Mouse (Mus musculus): Measurements from ENCODE around the gene 1810009A15Rik. TPM values are rescaled to one million over a fixed set of nuclear protein-coding genes. Genes with fewer than 3 reads are reported as not detected.

Gene 1810009A15Rik
- polyA plus RNA-seq, 1 experiment from 2014 or later: 30.5 TPM

DNA sequence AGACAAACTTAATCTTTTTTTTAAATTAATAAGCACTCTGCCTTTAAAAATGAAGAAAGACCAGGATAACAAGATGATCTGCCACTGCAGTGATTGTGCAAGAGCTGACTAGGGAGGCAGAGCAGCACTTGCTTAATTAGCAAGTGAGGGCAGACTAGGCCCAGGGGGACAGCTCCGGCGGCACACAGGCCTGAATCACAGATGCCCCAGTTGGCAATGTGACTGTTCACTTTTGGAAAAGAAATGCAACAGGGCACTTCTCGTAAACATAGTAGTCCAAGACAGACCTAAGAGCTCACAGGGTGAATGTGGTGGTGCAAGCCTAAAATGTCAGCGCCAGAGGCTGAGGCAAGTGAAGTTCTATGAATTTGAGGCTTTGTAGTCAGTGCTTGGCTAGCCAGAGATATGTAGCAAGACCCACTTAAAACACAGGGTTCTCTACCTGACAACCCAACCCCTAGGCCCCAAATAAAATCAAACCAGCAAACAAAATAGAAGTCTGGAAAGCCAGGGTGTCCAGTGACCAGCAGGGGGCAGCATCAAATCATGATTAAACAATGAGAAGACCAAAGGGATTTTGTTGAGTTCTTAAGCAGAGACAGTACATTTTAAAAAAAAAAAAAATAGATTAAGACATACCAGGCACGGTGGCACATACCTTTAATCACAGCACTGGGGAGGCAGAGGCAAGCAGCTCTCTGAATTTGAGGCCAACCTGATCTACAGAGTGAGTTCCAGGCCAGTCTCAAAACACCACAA, 44.1 kb upstream of the 1810009A15Rik start:
- ATAC-seq (peak; percentile 22), DNase-seq (peak; percentile 83)
- WGBS (ENCODE audit: insufficient replicate concordance): 55% methylated on average over 5 of the region's 5 CpGs

GRCm38 (mm10) chr19:8848356-8848755, 40.3 kb upstream of the 1810009A15Rik start:
- no peak overlapping the region for H3K4me3 ChIP-seq (ENCODE audit: low read depth, low read length)
- no peaks in the 10 kb centered on the region for H3K9me3 ChIP-seq (ENCODE audit: low read length)
- ATAC-seq: no peak
- no peaks in the 10 kb centered on the region for H3K27me3 ChIP-seq (ENCODE audit: insufficient read depth, low read length)
- TF ChIP-seq CTCF (IDR thresholded peaks at IDR 0.05; ENCODE audit: low read depth) (no peak), EP300 (IDR thresholded peaks at IDR 0.05; ENCODE audit: low read depth) (no peak)
- no peak overlapping the region for H3K27ac ChIP-seq (ENCODE audit: low read depth)
- DNase-seq: no peak
- peaks cover 20% of the 10 kb centered on the region for H3K36me3 ChIP-seq (replicated peaks; ENCODE audit: insufficient read depth, low read length)
- H3K4me2 ChIP-seq (ENCODE audit: low read depth, low read length): no peak overlapping the region
- 81% methylated on average over 5 of the region's 5 CpGs for WGBS (ENCODE audit: insufficient replicate concordance)
- no peaks in the 10 kb centered on the region for H3K4me1 ChIP-seq (ENCODE audit: insufficient read depth)
- H3K9ac ChIP-seq (replicated peaks): no peak overlapping the region

More for the DNA sequence above, 44.1 kb upstream of the 1810009A15Rik start:
- Histone ChIP-seq H3K27me3 (ENCODE audit: insufficient read depth, low read length) (no peaks in the 10 kb centered on the region), H3K4me1 (ENCODE audit: insufficient read depth) (peaks cover 15% of the 10 kb centered on the region), H3K36me3 (replicated peaks; ENCODE audit: insufficient read depth, low read length) (peaks cover 24% of the 10 kb centered on the region), H3K27ac (ENCODE audit: low read depth) (no peak overlapping the region), H3K4me3 (ENCODE audit: low read depth, low read length) (no peak overlapping the region), H3K9me3 (ENCODE audit: low read length) (no peaks in the 10 kb centered on the region), H3K4me2 (ENCODE audit: low read depth, low read length) (no peak overlapping the region), H3K9ac (replicated peaks) (no peak overlapping the region)
- TF ChIP-seq CTCF (IDR thresholded peaks at IDR 0.05; ENCODE audit: low read depth) (peak; percentile 82), EP300 (IDR thresholded peaks at IDR 0.05; ENCODE audit: low read depth) (no peak)

DNA sequence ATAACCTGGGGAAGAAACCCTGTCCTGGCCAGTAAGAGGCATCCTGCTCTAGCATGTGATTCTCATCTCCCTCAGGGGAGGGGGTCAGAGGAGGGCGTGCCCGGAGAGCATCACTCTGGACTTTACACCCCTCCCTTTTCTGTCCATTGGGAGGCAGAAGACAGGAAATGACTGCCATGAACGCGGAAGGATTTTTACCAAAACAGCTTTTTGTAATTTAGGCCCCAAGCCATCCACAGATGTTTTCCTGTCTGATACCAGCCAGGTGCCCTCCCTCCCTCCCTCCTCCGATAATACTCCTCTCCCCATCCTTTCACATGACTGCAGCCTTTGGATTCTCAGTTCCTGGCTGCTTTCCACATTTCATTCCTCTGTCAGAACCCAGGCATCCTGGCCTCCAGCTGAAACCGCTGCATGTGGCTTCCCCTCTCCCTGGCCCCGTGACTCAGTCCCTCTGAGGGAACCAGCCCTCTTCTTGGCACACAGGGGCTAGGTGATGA, 38.2 kb upstream of the 1810009A15Rik start, which contains the start of gene Lrrn4cl:
Lrrn4cl (plus strand) TSS at position 367 of the 500 bp plus-strand sequence.
- H3K9ac ChIP-seq (replicated peaks): no peak within 1 kb of the TSS
- peak; percentile 35; the same call in 1 of the 2 replicates for ATAC-seq
- H3K4me2 ChIP-seq (ENCODE audit: low read depth, low read length): no peak within 1 kb of the TSS
- TF ChIP-seq CTCF (IDR thresholded peaks at IDR 0.05; ENCODE audit: low read depth): no peak
- TF ChIP-seq EP300 (IDR thresholded peaks at IDR 0.05; ENCODE audit: low read depth): no peak
- H3K9me3 ChIP-seq (ENCODE audit: low read length): no peaks in the 10 kb centered on the region
- no peaks in the 10 kb centered on the region for H3K4me1 ChIP-seq (ENCODE audit: insufficient read depth)
- DNase-seq: no peak
- H3K27ac ChIP-seq (ENCODE audit: low read depth): no peak within 1 kb of the TSS
- peaks cover 20% of the 10 kb centered on the region for H3K36me3 ChIP-seq (replicated peaks; ENCODE audit: insufficient read depth, low read length)
- no peaks in the 10 kb centered on the region for H3K27me3 ChIP-seq (ENCODE audit: insufficient read depth, low read length)
- H3K4me3 ChIP-seq (ENCODE audit: low read depth, low read length): no peak within 1 kb of the TSS
- 40% methylated on average over 7 of the region's 7 CpGs for WGBS (ENCODE audit: insufficient replicate concordance)

GRCm38 (mm10) chr19:8851639-8852038, 37.0 kb upstream of the 1810009A15Rik start:
- no peak overlapping the region for H3K9ac ChIP-seq (replicated peaks)
- H3K27ac ChIP-seq (ENCODE audit: low read depth): no peak overlapping the region
- 54% methylated on average over 7 of the region's 7 CpGs for WGBS (ENCODE audit: insufficient replicate concordance)
- H3K27me3 ChIP-seq (ENCODE audit: insufficient read depth, low read length): no peaks in the 10 kb centered on the region
- no peak overlapping the region for H3K4me3 ChIP-seq (ENCODE audit: low read depth, low read length)
- H3K4me2 ChIP-seq (ENCODE audit: low read depth, low read length): no peak overlapping the region
- peaks cover 13% of the 10 kb centered on the region for H3K36me3 ChIP-seq (replicated peaks; ENCODE audit: insufficient read depth, low read length)
- ATAC-seq: no peak
- H3K4me1 ChIP-seq (ENCODE audit: insufficient read depth): no peaks in the 10 kb centered on the region
- DNase-seq: no peak
- H3K9me3 ChIP-seq (ENCODE audit: low read length): no peaks in the 10 kb centered on the region
- TF ChIP-seq CTCF (IDR thresholded peaks at IDR 0.05; ENCODE audit: low read depth): no peak
- TF ChIP-seq EP300 (IDR thresholded peaks at IDR 0.05; ENCODE audit: low read depth): no peak

DNA sequence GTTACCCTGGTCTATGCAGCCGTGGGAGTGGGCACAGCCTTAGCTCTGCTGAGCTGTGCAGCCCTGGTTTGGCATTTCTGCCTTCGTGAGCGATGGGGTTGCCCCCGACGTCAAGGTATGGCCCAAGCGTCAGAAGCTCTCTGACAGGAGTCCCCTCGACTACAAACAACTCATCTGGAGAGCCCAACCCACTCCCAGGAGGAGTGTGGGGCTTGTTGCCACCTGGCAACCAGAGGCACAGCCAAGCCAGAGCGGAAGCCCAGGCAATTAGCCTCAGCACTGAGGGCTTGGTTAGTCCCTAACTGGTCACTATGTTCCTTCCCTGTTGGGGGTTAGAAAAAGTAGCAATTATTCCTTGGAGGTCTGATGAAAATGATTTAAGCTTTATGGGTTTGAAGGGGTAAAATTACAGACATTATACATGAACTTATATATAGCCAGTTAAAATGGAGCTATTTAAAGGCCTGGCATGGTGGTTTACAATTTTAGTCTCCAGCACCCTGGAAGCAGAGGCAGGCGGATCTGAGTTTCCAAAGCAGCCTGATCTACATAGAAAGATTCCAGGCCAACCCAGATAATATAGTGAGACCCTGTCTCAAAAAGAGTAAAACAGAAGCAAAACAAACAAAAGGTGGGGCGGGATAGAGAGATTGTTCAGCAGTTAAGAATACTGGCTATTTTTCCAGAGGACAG, 36.3 kb upstream of the 1810009A15Rik start:
- no peak for ATAC-seq
- DNase-seq: no peak
- H3K27ac ChIP-seq (ENCODE audit: low read depth): no peak overlapping the region

DNA sequence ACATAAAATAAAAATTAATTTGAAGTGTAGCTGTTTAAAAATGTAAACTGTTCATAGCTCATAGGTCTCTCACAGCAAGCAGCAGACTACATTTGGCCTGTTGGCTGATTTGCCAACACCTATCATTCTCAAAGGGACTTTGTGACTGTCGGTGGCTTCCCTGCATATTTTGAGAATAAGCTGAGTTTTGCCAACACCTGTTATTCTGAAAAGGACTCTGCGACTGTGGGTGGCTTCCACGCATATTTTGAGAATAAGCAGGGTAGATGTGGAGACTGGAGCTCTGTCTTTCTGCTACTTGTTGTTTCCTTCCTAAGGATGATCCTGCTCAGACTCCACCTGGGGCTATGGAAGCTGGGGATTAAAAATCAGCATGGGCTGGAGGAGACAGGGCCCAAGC, 35.5 kb upstream of the 1810009A15Rik start:
- Histone ChIP-seq H3K9me3 (ENCODE audit: low read length) (no peaks in the 10 kb centered on the region), H3K36me3 (replicated peaks; ENCODE audit: insufficient read depth, low read length) (no peaks in the 10 kb centered on the region; the same call in 1 of the 2 replicates), H3K4me2 (ENCODE audit: low read depth, low read length) (no peak overlapping the region), H3K27ac (ENCODE audit: low read depth) (no peak overlapping the region), H3K27me3 (ENCODE audit: insufficient read depth, low read length) (no peaks in the 10 kb centered on the region), H3K4me1 (ENCODE audit: insufficient read depth) (no peaks in the 10 kb centered on the region), H3K4me3 (ENCODE audit: low read depth, low read length) (no peak overlapping the region), H3K9ac (replicated peaks) (no peak overlapping the region)
- 73% methylated on average over 3 of the region's 3 CpGs for WGBS (ENCODE audit: insufficient replicate concordance)
- ATAC-seq: no peak
- DNase-seq: no peak
- no peak for TF ChIP-seq CTCF (IDR thresholded peaks at IDR 0.05; ENCODE audit: low read depth)
- TF ChIP-seq EP300 (IDR thresholded peaks at IDR 0.05; ENCODE audit: low read depth): no peak

More for the DNA sequence above, 36.3 kb upstream of the 1810009A15Rik start:
- Histone ChIP-seq H3K4me3 (ENCODE audit: low read depth, low read length) (no peak overlapping the region), H3K4me1 (ENCODE audit: insufficient read depth) (no peaks in the 10 kb centered on the region), H3K36me3 (replicated peaks; ENCODE audit: insufficient read depth, low read length) (peaks cover 5% of the 10 kb centered on the region), H3K9ac (replicated peaks) (no peak overlapping the region), H3K27me3 (ENCODE audit: insufficient read depth, low read length) (no peaks in the 10 kb centered on the region), H3K9me3 (ENCODE audit: low read length) (no peaks in the 10 kb centered on the region), H3K4me2 (ENCODE audit: low read depth, low read length) (no peak overlapping the region)
- TF ChIP-seq EP300 (IDR thresholded peaks at IDR 0.05; ENCODE audit: low read depth) (no peak), CTCF (IDR thresholded peaks at IDR 0.05; ENCODE audit: low read depth) (no peak)
- 62% methylated on average over 10 of the region's 10 CpGs for WGBS (ENCODE audit: insufficient replicate concordance)
